Mouse (Mus musculus): ENCODE results near the gene Gm10491. TPM values are rescaled to one million over a fixed set of nuclear protein-coding genes. Genes with fewer than 3 reads are reported as not detected.
"Not testable (repeated sequence)": the region's sequence is repeated elsewhere in the genome, so short reads cannot be mapped to it uniquely, and the experiment has no call there.

Gm10491 gene
- polyA plus RNA-seq (2012; ENCODE audit: insufficient read depth, insufficient read length, missing spikeins), result not detected in 2 replicates

GRCm38 (mm10) chrX:7907735-7908134 is at the start of gene Gm10491:
Gm10491 (minus strand) TSS chrX:7907835.
- Histone ChIP-seq H3K27ac (replicated peaks; ENCODE audit: low read depth, low read length) (no peak within 1 kb of the TSS), H3K4me1 (ENCODE audit: control insufficient read depth, insufficient read depth, insufficient read length, low read length) (no peaks in the 10 kb centered on the region), H3K4me3 (ENCODE audit: insufficient read depth, low read depth, low read length) (no peak within 1 kb of the TSS)

- H3K4me1 ChIP-seq (ENCODE audit: control insufficient read depth, insufficient read depth, insufficient read length, low read length), result peaks cover 4% of the 10 kb centered on the region; the same call in 1 of the 2 replicates
- H3K27ac ChIP-seq (replicated peaks; ENCODE audit: low read depth, low read length), result no peak overlapping the region
- H3K4me3 ChIP-seq (ENCODE audit: insufficient read depth, low read depth, low read length), result no peak overlapping the region
Observed at GRCm38 (mm10) chrX:7950091-7950490, 42.5 kb upstream of the Gm10491 start.

- Histone ChIP-seq H3K27ac (replicated peaks; ENCODE audit: low read depth, low read length) (peak overlapping the region; percentile 46; the same call in 1 of the 2 replicates), H3K4me1 (ENCODE audit: control insufficient read depth, insufficient read depth, insufficient read length, low read length) (peaks cover 4% of the 10 kb centered on the region; the same call in 1 of the 2 replicates), H3K4me3 (ENCODE audit: insufficient read depth, low read depth, low read length) (peak overlapping the region; percentile 66)
Observed at GRCm38 (mm10) chrX:7947900-7948492, 40.4 kb upstream of the Gm10491 start.

DNA sequence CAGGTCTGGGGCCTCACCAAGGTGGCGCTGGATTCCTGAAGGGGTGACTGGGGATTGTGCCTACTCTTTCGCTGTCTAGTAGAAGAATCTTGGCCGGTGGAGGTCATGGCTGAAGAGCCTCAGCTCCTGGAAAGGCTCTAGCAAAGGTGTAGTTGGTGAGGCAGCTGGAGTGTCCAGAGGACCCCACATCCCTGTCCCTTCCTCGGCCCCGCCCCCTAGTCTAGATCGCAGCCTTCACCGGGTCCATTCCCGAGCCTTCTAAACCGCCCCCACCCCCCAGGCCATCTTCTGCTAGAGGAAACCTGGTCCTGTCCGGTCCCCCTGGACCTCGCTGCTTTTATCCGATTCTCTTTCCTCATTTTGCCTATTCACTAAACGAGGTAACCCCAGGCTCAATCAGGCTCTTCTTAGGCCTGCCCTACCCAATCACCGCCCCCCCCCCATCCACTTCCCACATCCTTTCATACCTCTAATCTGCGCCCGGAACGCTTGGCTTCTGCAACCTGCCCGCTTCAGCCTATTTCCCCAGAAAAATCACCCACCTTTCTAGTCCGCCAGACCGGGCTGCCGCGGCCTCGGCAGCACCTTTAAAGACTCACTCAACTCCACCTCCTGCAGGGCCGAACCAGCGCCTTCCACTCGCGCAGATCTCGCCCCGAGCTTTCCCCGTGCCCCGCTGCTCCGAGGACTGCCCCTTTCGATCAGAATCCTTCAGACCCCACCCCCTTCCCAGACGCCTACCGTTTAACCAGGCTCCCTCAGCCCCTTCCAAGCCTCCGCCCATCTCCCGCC is 39.7 kb upstream of the Gm10491 start, which contains the start of gene Hdac6:
Hdac6 (minus strand) TSS at position 782 of the 792 bp plus-strand sequence.
- peak within 1 kb of the TSS; percentile 66 for H3K4me3 ChIP-seq (ENCODE audit: insufficient read depth, low read depth, low read length)
- H3K27ac ChIP-seq (replicated peaks; ENCODE audit: low read depth, low read length), result peak within 1 kb of the TSS; percentile 46; the same call in 1 of the 2 replicates
- H3K4me1 ChIP-seq (ENCODE audit: control insufficient read depth, insufficient read depth, insufficient read length, low read length), result peaks cover 4% of the 10 kb centered on the region; the same call in 1 of the 2 replicates

DNA sequence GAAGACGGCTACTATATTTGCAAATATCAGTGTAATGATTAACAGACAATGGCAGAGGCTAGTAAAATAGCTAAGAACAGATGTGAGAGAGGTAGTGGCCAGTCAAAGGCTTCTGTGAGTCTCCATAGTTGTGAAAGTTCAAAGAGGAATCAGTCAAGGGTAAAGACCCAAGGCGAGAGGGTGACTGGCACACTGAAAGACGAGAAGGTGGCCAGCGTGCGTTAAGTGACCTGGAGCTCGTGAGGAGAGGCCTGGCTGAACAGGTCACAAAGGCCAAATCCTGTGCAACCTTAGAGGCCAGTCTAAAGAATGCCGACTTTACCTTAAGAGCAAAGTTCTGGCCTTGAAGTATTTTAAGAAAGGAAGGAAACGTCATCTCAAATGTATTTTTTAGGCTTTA is 38.0 kb upstream of the Gm10491 start:
- Histone ChIP-seq H3K4me1 (ENCODE audit: control insufficient read depth, insufficient read depth, insufficient read length, low read length) (peaks cover 4% of the 10 kb centered on the region; the same call in 1 of the 2 replicates), H3K4me3 (ENCODE audit: insufficient read depth, low read depth, low read length) (no peak overlapping the region), H3K27ac (replicated peaks; ENCODE audit: low read depth, low read length) (no peak overlapping the region)

- Histone ChIP-seq H3K4me1 (ENCODE audit: control insufficient read depth, insufficient read depth, insufficient read length, low read length) (no peaks in the 10 kb centered on the region), H3K27ac (replicated peaks; ENCODE audit: low read depth, low read length) (no peak overlapping the region), H3K4me3 (ENCODE audit: insufficient read depth, low read depth, low read length) (no peak overlapping the region)
Observed at GRCm38 (mm10) chrX:7937667-7938066, 30.0 kb upstream of the Gm10491 start.

DNA sequence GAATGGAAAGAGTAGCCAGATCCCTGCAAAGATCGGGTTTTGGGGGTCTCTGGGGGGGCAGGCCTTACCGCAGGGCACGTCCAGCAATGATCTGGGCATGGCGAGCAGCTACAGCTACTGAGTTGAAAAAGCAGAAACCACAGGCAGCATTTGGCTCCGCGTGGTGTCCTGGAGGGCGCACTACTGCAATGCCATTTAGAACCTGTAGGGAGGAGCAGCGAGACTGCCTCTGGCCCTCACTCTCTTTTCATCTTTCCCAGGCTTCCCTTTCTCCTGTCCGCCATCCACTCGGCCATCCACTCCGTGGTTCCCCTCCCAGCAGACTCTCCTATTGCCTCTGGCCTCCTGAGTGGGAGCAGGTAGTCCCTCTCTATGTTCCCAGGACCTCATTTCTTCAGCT is 29.2 kb upstream of the Gm10491 start:
- Histone ChIP-seq H3K27ac (replicated peaks; ENCODE audit: low read depth, low read length) (no peak overlapping the region), H3K4me3 (ENCODE audit: insufficient read depth, low read depth, low read length) (no peak overlapping the region), H3K4me1 (ENCODE audit: control insufficient read depth, insufficient read depth, insufficient read length, low read length) (no peaks in the 10 kb centered on the region)

DNA sequence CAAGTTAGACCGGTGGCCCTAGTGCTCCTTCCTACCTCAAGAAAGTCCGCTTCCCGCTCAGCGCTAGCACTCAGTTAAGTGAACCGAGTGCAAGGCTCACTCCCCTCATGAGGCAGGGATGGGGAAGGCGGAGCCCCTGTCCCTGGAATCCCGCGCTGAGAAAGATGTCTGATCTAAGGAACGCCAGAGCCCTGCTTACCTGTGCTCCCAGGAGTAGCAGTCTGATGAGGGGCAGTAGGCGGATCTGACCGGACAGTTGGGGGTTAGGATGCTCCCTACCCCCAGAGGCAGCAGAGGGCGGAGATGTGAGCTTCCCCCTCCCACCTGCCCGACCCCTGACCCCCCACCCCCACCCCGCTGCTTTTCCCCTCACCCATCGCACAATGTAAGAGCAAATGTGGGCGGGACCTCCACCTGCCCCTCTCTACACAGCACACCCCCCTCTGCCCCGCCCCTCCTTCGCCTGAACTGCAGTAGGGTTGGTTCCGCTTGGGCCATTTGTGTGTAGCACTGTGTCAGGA is 20.7 kb upstream of the Gm10491 start, which contains the start of gene Eras:
Eras (minus strand) TSS at position 338 of the 521 bp plus-strand sequence.
- no peaks in the 10 kb centered on the region for H3K4me1 ChIP-seq (ENCODE audit: control insufficient read depth, insufficient read depth, insufficient read length, low read length)
- no peak within 1 kb of the TSS for H3K27ac ChIP-seq (replicated peaks; ENCODE audit: low read depth, low read length)
- 0 out of 2 replicates have a peak within 1 kb of the TSS, but pooled peaks have one; percentile 13 for H3K4me3 ChIP-seq (ENCODE audit: insufficient read depth, low read depth, low read length)

DNA sequence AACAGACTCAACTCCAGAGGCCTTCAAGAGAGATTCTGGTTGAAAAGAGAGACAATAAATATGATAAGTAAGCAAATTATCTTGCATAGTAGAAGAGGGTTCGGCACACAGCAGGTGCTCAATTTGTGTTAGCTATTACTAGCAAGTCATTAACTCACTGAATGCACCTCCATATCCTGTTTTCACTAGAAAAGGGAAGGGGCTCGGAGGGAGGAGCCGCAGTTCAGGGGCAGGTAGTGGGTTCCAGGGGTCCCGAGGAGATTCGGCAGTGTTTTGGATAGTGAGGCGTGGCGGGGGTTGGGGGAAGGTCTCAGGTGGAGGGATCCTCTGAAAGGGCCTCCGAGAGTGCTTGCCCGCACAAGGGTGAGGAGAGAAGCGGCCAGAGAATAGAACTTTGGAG is 19.5 kb upstream of the Gm10491 start:
- H3K27ac ChIP-seq (replicated peaks; ENCODE audit: low read depth, low read length), result no peak overlapping the region
- H3K4me1 ChIP-seq (ENCODE audit: control insufficient read depth, insufficient read depth, insufficient read length, low read length), result no peaks in the 10 kb centered on the region
- peak overlapping the region; percentile 13; the same call in 1 of the 2 replicates for H3K4me3 ChIP-seq (ENCODE audit: insufficient read depth, low read depth, low read length)

- no peak overlapping the region for H3K4me3 ChIP-seq (ENCODE audit: insufficient read depth, low read depth, low read length)
- no peak overlapping the region for H3K27ac ChIP-seq (replicated peaks; ENCODE audit: low read depth, low read length)
- H3K4me1 ChIP-seq (ENCODE audit: control insufficient read depth, insufficient read depth, insufficient read length, low read length), result no peaks in the 10 kb centered on the region
Observed at GRCm38 (mm10) chrX:7926266-7926665, 18.6 kb upstream of the Gm10491 start.

DNA sequence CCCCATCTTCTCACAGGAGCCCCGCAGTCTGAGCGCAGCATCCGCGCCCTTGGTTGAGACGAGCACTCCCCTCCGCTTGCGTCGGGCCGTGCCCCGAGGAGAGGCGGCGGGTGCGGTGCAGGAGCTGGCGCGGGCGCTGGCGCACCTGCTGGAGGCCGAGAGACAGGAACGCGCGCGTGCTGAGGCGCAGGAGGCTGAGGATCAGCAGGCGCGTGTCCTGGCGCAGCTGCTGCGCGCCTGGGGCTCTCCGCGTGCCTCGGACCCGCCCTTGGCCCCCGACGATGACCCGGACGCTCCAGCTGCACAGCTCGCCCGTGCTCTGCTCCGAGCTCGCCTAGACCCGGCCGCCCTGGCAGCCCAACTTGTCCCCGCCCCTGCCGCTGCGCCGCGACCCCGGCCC is 14.4 kb upstream of the Gm10491 start:
- Histone ChIP-seq H3K4me3 (ENCODE audit: insufficient read depth, low read depth, low read length) (peak overlapping the region; percentile 20; the same call in 1 of the 2 replicates), H3K27ac (replicated peaks; ENCODE audit: low read depth, low read length) (no peak overlapping the region), H3K4me1 (ENCODE audit: control insufficient read depth, insufficient read depth, insufficient read length, low read length) (no peaks in the 10 kb centered on the region)

DNA sequence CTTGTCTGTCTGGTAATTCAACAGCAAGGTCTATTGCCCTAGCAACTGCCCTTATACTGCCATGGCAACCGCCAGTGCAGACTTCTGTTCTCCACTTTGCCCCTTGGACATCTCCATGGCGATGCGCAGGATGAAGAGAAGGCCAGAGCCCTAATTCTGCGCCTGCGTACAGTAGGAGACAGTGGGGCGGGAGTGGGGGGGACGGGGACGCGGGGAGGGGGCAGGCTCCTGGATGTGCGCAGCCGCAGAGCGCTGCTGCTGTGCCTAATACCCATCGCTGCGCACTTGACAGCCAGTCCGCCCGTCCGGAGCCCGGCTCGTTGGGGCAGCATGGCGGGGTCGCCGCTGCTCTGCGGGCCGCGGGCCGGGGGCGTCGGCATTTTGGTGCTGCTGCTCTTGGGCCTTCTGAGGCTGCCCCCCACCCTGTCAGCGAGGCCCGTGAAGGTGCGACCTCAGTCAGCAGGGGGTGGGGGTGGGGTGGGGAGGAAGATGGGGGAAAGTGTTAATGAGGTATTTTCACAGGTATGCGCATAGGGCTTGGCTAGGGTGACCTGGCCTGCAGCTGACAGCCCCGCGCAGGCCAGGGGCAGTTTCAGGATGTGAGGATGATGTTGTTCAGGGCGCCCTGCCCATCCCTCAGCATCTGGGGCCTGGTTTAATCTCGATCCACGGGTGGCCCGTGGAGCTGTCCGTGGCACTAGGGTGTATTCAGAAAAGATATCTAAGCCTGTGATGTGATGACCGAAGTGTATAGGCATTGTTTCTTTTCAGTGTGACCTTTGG is 12.2 kb upstream of the Gm10491 start, which contains the start of gene Pcsk1n:
Pcsk1n (plus strand) TSS at position 222 of the 783 bp plus-strand sequence.
- no peak within 1 kb of the TSS for H3K27ac ChIP-seq (replicated peaks; ENCODE audit: low read depth, low read length)
- no peak within 1 kb of the TSS for H3K4me3 ChIP-seq (ENCODE audit: insufficient read depth, low read depth, low read length)
- H3K4me1 ChIP-seq (ENCODE audit: control insufficient read depth, insufficient read depth, insufficient read length, low read length), result no peaks in the 10 kb centered on the region

- not testable (repeated sequence) for H3K4me1 ChIP-seq (ENCODE audit: control insufficient read depth, insufficient read depth, insufficient read length, low read length)
Observed at GRCm38 (mm10) chrX:7917960-7918359, 10.3 kb upstream of the Gm10491 start.

GRCm38 (mm10) chrX:7915669-7916068 is 8.0 kb upstream of the Gm10491 start:
- H3K27ac ChIP-seq (replicated peaks; ENCODE audit: low read depth, low read length); H3K4me1 ChIP-seq (ENCODE audit: control insufficient read depth, insufficient read depth, insufficient read length, low read length); H3K4me3 ChIP-seq (ENCODE audit: insufficient read depth, low read depth, low read length): not testable (repeated sequence)

More at GRCm38 (mm10) chrX:7917960-7918359, 10.3 kb upstream of the Gm10491 start:
- not testable (repeated sequence) for H3K4me3 ChIP-seq (ENCODE audit: insufficient read depth, low read depth, low read length); H3K27ac ChIP-seq (replicated peaks; ENCODE audit: low read depth, low read length)
